Mouse (Mus musculus): ENCODE measurements around the gene Ift74. TPM values are rescaled to one million over a fixed set of nuclear protein-coding genes. Genes with fewer than 3 reads are reported as not detected.

Ift74 gene
- polyA plus RNA-seq (2012; rRNA removed) = 0.15 and 0.43 TPM in 2 replicates

DNA sequence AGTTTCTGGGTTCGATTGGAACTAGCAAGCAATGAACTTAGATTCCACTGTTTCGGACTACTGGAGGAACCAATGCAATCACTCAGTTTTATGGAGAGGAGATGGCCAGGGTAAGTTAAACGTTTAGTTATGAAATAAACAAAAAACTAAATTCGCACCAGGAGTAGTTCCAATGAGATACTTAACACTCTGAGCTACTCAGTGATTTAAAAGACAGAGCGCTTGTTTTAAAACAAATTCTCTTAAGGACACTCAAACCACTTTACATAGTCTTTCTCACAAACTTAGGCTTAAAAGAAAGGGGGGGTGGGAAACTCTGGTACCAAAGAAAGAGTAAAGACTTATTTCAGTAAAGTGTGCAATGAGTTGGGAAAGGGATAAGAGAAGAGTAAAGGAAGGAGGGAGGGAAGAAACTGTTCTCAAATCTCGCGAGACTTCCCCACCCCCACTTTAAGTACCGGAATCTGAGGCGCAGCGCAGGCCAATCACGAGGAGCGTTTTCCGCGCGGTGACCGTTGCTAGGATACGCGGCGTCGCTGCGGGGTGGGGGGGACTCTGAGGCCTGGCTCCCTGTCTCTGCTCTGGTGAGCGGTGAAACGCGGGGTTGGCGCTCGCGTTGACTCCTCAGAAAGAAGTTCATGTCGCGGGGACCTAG, at the start of gene Ift74:
TSS of gene Ift74 (plus strand) at position 520 of the 655 bp plus-strand sequence.

DNA sequence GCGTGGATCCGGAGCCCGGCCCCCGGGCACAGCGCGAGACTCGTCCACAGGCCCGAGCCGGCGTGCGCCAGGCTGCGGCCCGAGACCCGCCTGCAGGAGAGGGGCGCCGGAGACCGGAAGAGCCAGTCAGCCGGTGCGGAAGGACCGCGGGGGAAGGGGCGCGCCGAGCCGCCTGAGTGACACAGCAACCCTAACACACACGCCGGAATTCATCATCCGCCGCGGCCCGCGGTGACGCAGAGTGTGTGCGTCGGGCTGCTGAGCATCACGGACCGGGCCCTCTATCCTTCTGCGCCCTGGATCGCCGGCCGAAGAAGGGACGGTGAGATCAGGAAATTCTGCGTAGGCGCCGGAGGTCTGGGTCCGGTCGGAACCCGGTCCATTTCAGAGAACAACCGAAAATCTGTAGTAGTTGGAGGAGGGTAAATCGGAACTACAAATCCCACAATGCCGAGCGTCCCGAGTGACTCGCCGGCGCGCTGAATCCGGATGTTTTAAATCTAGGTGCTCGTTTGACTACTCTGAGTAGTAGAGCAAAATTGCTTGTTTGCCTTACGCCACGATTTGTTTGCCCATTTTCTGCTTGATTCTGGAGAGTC, 11.2 kb upstream of the Ift74 start, which contains the start of gene Plaa:
TSS of gene Plaa (minus strand) at position 214 of the 599 bp plus-strand sequence.

GRCm38 (mm10) chr4:94649920-94650319, 35.6 kb downstream of the Ift74 start, which contains the start of gene Lrrc19:
TSS of gene Lrrc19 (minus strand) at chr4:94650144.

GRCm38 (mm10) chr4:94738838-94739731, 124.8 kb downstream of the Ift74 start, which contains the start of gene Tek:
TSS of gene Tek (plus strand) at chr4:94739289.

Other genes starting within 250 kb of the Ift74 start
- gene Gm10306, start 57.9 kb upstream of the Ift74 start, polyA plus RNA-seq (2012; rRNA removed) = not detected in 2 replicates
- 0.80 and 1.5 TPM in 2 replicates for gene Caap1, start 57.7 kb upstream of the Ift74 start, polyA plus RNA-seq (2012; rRNA removed)
- gene Plaa, start 11.2 kb upstream of the Ift74 start, polyA plus RNA-seq (2012; rRNA removed) = 24.9 and 49.6 TPM in 2 replicates
- gene Lrrc19, start 35.7 kb downstream of the Ift74 start, polyA plus RNA-seq (2012; rRNA removed) = not detected in 2 replicates
- 0.71 and 1.1 TPM in 2 replicates for gene Tek, start 124.8 kb downstream of the Ift74 start, polyA plus RNA-seq (2012; rRNA removed)